Mouse (Mus musculus) stomach, embryonic 16.5 days (tissue): ENCODE results near the gene Cenpf. TPM values are rescaled to one million over a fixed set of nuclear protein-coding genes. Genes with fewer than 3 reads are reported as not detected.

Source experiments
- ATAC-seq: fragments of 200-750 bp; cut with Nextera tagmentation; 2 replicates; pipeline ENCODE4 v1.8.0; 2017; ENCODE audit warnings: moderate number of reproducible peaks, moderate TSS enrichment; ENCODE audit not compliant: insufficient read depth, low FRiP score
- H3K27ac ChIP-seq: fragments of 300-500 bp; sonication (generic); 2 replicates; pipeline ENCODE4 v1.5.1; 2014; ENCODE audit warnings: low read length
- H3K27me3 ChIP-seq: fragments of 300-500 bp; sonication (generic); 2 replicates; pipeline ENCODE4 v1.6.1; 2014; ENCODE audit warnings: low read length, control low read depth, mixed read lengths; ENCODE audit not compliant: control insufficient read depth, insufficient read depth
- H3K36me3 ChIP-seq: fragments of 300-500 bp; sonication (generic); 2 replicates; pipeline ENCODE4 v1.6.1; 2014; ENCODE audit warnings: low read length; ENCODE audit not compliant: control insufficient read depth, insufficient read depth
- H3K4me1 ChIP-seq: fragments of 300-500 bp; sonication (generic); 2 replicates; pipeline ENCODE4 v1.6.1; 2014; ENCODE audit warnings: low read length, control low read depth, mixed read lengths; ENCODE audit not compliant: control insufficient read depth, insufficient read depth
- H3K4me2 ChIP-seq: fragments of 300-500 bp; sonication (generic); 2 replicates; pipeline ENCODE4 v1.6.1; 2014; ENCODE audit warnings: low read depth, low read length, mixed read lengths
- H3K4me3 ChIP-seq: fragments of 300-500 bp; sonication (generic); replicated peaks from 2 replicates; pipeline ENCODE4 v1.5.1; 2014; ENCODE audit warnings: mild to moderate bottlenecking, low read length
- H3K9ac ChIP-seq: fragments of 300-500 bp; sonication (generic); 2 replicates; pipeline ENCODE4 v1.6.1; 2014; ENCODE audit warnings: low read length
- H3K9me3 ChIP-seq: fragments of 300-500 bp; sonication (generic); replicated peaks from 2 replicates; pipeline ENCODE4 v1.6.1; 2016; ENCODE audit warnings: low read length, control low read depth; ENCODE audit not compliant: control insufficient read depth
- WGBS: fragments of 180-500 bp; shearing (Covaris S2); extraction: QIAGEN DNeasy Blood & Tissue Kit; methylation state at CpG from one replicate; pipeline ENCODE4 v1.1.7; 2014; 5-methylcytosine and 5-hydroxymethylcytosine counted together
- polyA plus RNA-seq: library from polyadenylated mRNA; unstranded; fragments of >200 nt; fragmentation: Nextera tagmentation; extraction: Ambion mirVana; gene quantifications from 2 replicates; pipeline ENCODE4 v1.2.1, GENCODE M21; 2015

The Cenpf gene
- polyA plus RNA-seq, 1 experiment from 2014 or later = 56.0 TPM

- no peak overlapping the region for H3K4me2 ChIP-seq
- 88% methylated on average over 8 of the region's 8 CpGs for WGBS
- H3K4me3 ChIP-seq = no peak overlapping the region
- H3K36me3 ChIP-seq = no peaks in the 10 kb centered on the region
- no peaks in the 10 kb centered on the region for H3K4me1 ChIP-seq
- H3K9ac ChIP-seq = no peak overlapping the region
- ATAC-seq = no peak
- H3K9me3 ChIP-seq = no peaks in the 10 kb centered on the region
- no peak overlapping the region for H3K27ac ChIP-seq
- no peaks in the 10 kb centered on the region for H3K27me3 ChIP-seq
These were observed 82.2 kb downstream of the Cenpf start for GRCm38 (mm10) chr1:189605598-189606126.

GRCm38 (mm10) chr1:189597096-189597495, 90.8 kb downstream of the Cenpf start:
- Histone ChIP-seq H3K4me1 (no peaks in the 10 kb centered on the region), H3K9me3 (no peaks in the 10 kb centered on the region), H3K4me3 (no peak overlapping the region), H3K27ac (no peak overlapping the region), H3K36me3 (no peaks in the 10 kb centered on the region), H3K9ac (no peak overlapping the region), H3K4me2 (no peak overlapping the region), H3K27me3 (no peaks in the 10 kb centered on the region)
- no peak for ATAC-seq
- WGBS = 68% methylated on average over 3 of the region's 3 CpGs

Other genes starting within 250 kb of the Cenpf start
- 8.4 and 8.7 TPM in 2 replicates for gene Ptpn14, start 40.2 kb upstream of the Cenpf start, polyA plus RNA-seq
- gene Smyd2, start 234.3 kb upstream of the Cenpf start, polyA plus RNA-seq = 79.8 and 89.3 TPM in 2 replicates